Mouse (Mus musculus) embryonic fibroblast, embryonic 13.5 days (primary cell): ENCODE measurements around the gene Dtd1. TPM values are rescaled to one million over a fixed set of nuclear protein-coding genes. Genes with fewer than 3 reads are reported as not detected.

Experiments used
- H3K27ac ChIP-seq: 2 replicates; pipeline ENCODE4 v1.5.1; 2012; ENCODE audit warnings: low read length, control low read depth, inconsistent platforms; ENCODE audit not compliant: insufficient read depth
- H3K4me1 ChIP-seq: 2 replicates; pipeline ENCODE4 v1.6.1; 2011; ENCODE audit warnings: low read length; ENCODE audit not compliant: control insufficient read depth, insufficient read depth
- H3K4me3 ChIP-seq: 2 replicates; pipeline ENCODE4 v1.5.1; 2011; ENCODE audit warnings: mild to moderate bottlenecking, control low read depth, low read length; ENCODE audit not compliant: insufficient read depth
- CTCF ChIP-seq: IDR thresholded peaks from 2 replicates; pipeline ENCODE4 v1.5.1; 2011; ENCODE audit warnings: mild to moderate bottlenecking, control low read depth, low read length, moderate library complexity, borderline replicate concordance; ENCODE audit not compliant: insufficient read depth
- POLR2A ChIP-seq: IDR thresholded peaks from 2 replicates; pipeline ENCODE4 v1.6.1; 2011; ENCODE audit warnings: low read depth, mild to moderate bottlenecking, control low read depth, low read length, moderate library complexity
- polyA plus RNA-seq: library from polyadenylated mRNA; stranded (reverse); fragments of >200 nt; gene quantifications from 2 replicates; pipeline ENCODE4 v1.2.4, GENCODE M21; 2011; ENCODE audit warnings: low read depth; ENCODE audit not compliant: missing spikeins, insufficient read length

The Dtd1 gene
- polyA plus RNA-seq, 1 experiment, result 14.9 TPM

DNA sequence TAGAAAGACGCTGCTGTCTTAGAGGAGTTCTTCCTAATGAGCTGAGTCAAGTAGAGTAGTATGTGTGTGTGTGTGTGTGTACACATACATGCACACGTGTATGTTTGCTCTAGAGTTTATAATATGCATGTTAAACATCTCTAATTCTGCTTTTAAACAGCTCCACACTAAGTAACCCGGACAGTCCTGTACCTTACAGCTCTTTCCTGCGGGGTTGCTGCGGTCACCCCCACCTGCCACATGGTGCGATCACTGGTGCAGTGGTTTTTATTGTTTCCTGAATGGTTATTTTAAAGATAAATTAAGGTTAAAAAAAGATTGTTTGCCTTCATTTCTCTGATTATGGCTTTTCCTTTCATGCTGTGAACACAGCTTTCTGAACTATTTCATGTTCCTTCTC lies 153.9 kb downstream of the Dtd1 start:
- TF ChIP-seq POLR2A (no peak), CTCF (no peak)

DNA sequence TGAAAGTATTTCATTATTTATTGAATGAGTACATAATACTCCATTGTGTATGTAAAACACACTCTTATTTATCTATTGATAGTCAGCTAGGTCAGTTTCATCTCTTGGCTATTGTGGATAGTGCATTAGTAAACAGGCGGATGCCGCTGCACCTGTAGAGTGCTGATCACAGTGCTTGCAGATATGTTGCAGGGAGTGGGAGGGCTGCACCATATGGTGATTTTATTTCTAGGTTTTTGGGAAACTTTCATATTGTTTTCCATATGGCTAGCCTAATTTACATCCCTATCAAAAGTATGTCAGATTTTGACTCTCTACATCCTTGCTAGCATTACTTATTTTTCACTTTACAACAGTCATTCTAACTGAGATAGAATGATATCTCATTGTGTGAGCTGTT lies 155.3 kb downstream of the Dtd1 start:
- Histone ChIP-seq H3K27ac (no peak overlapping the region), H3K4me1 (no peaks in the 10 kb centered on the region), H3K4me3 (no peak overlapping the region)
- TF ChIP-seq POLR2A (no peak), CTCF (no peak)

More for the DNA sequence above, 153.9 kb downstream of the Dtd1 start:
- Histone ChIP-seq H3K4me1 (no peaks in the 10 kb centered on the region), H3K4me3 (no peak overlapping the region), H3K27ac (no peak overlapping the region)

GRCm38 (mm10) chr2:144760666-144761065 lies 161.0 kb downstream of the Dtd1 start:
- H3K4me1 ChIP-seq, result no peaks in the 10 kb centered on the region
- no peak overlapping the region for H3K4me3 ChIP-seq
- H3K27ac ChIP-seq, result no peak overlapping the region
- TF ChIP-seq CTCF, result no peak
- TF ChIP-seq POLR2A, result no peak

DNA sequence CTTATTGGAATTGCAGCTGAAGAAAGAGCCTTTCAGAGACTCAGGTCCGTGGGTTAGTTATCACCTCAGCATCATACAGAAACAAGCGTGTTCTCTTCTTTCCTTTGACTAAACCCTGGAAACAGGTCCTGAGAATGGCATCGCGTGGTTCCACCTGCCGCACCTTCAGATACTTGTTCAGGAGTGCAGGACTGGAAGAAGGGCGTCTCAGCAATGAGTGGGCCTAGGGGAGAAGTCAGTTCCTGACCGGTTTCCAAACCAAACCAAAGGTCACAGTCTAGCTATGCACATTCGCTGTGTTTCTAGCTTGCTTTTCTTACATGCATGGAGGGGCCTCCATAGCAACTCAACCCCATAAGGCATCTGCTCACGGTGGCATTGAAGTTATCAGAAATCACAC lies 164.0 kb downstream of the Dtd1 start:
- no peak overlapping the region for H3K27ac ChIP-seq
- H3K4me3 ChIP-seq, result no peak overlapping the region
- no peaks in the 10 kb centered on the region for H3K4me1 ChIP-seq
- TF ChIP-seq POLR2A (no peak), CTCF (no peak)

DNA sequence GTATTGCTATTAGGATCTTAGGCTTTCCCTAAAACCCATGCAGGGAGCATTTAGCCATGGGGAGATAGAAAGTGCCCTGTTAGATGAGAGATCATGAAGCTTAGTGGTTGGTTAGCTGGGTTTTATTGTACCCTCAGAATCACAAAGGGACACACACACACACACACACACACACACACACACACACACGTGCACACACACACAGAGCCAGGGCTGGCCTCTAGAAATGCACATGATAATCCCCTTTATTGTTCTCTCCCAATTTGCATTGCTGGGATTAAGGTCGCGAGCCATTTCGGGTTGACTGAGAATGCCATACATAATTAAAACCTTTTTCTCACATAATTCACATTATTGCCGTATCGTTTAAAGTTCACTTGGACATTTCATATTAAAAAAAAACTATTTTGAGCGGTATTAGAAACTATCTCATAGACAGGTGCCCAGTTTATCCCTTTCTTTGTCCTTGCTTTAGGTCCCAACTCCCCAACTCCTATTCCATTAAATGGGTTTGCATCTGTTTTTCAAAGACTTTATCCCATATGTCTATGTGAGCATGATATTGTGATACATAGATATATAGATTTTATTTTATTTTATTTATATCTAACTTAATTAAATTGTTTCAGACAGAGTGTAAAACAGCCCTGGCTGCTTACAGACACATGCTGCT lies 164.6 kb downstream of the Dtd1 start:
- H3K27ac ChIP-seq, result no peak overlapping the region
- no peaks in the 10 kb centered on the region for H3K4me1 ChIP-seq
- H3K4me3 ChIP-seq, result no peak overlapping the region
- no peak for TF ChIP-seq POLR2A
- no peak for TF ChIP-seq CTCF

GRCm38 (mm10) chr2:144765219-144765618 lies 165.5 kb downstream of the Dtd1 start:
- H3K27ac ChIP-seq, result no peak overlapping the region
- H3K4me1 ChIP-seq, result no peaks in the 10 kb centered on the region
- no peak overlapping the region for H3K4me3 ChIP-seq
- TF ChIP-seq POLR2A (no peak), CTCF (no peak)

DNA sequence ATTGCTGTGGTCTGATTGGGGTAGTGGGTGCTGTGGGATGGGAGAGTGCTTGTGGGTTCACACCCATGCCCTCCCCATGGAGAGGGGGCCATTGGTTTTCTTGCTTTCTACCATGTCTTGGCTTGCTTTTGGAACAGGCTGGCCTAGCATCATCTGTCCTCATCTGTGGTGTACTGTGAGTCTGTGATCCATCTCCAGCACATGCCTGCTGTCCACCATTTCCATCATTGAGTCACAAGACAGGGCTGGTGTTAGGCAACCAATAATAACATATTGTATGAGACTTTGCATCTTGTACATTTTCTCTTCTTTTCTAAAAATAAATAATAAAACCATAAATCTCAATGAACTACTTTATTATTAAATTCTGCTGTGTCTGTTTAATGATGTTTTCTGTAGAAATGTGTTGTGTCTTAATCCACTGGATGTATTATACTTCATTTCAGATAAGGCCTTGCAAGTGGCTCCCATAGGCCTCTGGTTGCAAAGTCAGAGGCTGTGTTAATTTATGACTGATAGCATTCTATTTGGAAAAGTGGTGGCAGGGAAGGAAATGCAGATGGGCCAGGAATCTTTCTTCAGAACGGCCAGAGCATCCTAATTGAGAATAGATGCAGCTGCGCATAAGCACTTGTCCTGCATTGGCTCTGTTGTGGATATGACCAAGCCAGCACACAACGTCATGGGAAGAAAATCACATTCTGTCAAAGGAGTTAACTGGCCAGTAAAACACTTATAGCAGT lies 168.8 kb downstream of the Dtd1 start:
- TF ChIP-seq CTCF (no peak), POLR2A (no peak)
- Histone ChIP-seq H3K27ac (no peak overlapping the region), H3K4me1 (no peaks in the 10 kb centered on the region), H3K4me3 (no peak overlapping the region)

GRCm38 (mm10) chr2:144769118-144769496 lies 169.4 kb downstream of the Dtd1 start:
- TF ChIP-seq CTCF, result no peak
- TF ChIP-seq POLR2A, result no peak
- Histone ChIP-seq H3K4me1 (no peaks in the 10 kb centered on the region), H3K4me3 (no peak overlapping the region), H3K27ac (no peak overlapping the region)

DNA sequence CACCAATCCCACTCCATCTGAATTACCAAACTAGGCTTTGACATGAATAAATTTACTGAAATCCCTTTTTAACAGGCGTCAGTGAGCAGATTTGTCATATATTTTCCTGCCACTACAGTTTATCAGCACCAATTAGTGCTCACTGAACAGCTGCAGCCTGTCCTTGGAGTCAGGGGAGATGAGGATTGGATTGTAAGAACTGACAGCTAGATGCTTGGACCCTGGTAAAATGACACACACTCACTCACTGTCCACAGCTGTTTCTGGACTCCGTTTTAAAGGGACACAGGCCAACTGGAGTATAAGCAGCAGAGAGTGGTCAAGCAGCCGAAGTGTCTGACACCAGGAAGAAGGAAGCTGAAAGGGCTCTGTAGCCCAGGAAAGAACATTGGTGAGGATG lies 169.9 kb downstream of the Dtd1 start:
- no peak overlapping the region for H3K27ac ChIP-seq
- TF ChIP-seq CTCF, result no peak
- TF ChIP-seq POLR2A, result no peak

DNA sequence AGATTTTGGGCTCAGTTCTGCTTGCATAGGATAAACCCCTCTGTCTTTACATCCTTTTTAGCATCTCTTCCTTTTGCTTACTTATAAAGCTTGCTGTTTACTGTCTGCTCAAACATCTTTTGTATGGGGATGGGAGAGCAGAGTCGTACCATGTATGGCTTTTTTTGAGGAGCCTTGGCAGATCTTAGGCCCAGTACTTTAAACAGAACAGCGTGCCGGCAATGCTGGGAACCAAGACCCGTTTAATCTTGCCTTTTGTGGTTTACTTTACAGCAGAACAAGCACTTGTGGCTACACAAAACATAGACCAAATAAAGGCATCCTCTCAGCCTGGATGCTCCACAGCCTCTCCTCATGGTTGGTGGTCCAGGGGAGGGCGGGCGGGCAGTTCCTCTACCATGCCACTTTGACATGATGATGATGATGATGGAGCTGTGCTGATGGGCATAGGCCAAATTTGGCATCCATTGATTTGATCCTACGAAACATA lies 170.8 kb downstream of the Dtd1 start:
- H3K27ac ChIP-seq, result no peak overlapping the region
- TF ChIP-seq CTCF, result no peak
- no peak for TF ChIP-seq POLR2A
- H3K4me3 ChIP-seq, result no peak overlapping the region
- no peaks in the 10 kb centered on the region for H3K4me1 ChIP-seq

More for the DNA sequence above, 169.9 kb downstream of the Dtd1 start:
- no peaks in the 10 kb centered on the region for H3K4me1 ChIP-seq
- H3K4me3 ChIP-seq, result no peak overlapping the region
